Mouse (Mus musculus) MEL (cell line): ENCODE data around the gene Hist2h2ac.

ENCODE experiments used
- CTCF ChIP-seq, 3 experiments: IDR thresholded peaks in 2 of 3; conservative IDR thresholded peaks in 1 of 3; 2 replicates each; pipeline ENCODE4 v1.5.1; 2011 to 2012; ENCODE audit warnings: low read length in 3 of 3, low read depth in 2 of 3, mild to moderate bottlenecking in 2 of 3, improper control_type of control experiment in 1 of 3, inconsistent platforms in 1 of 3, mixed read lengths in 1 of 3, moderate library complexity in 1 of 3; ENCODE audit not compliant: control insufficient read depth in 1 of 3, insufficient read depth in 1 of 3, poor library complexity in 1 of 3, severe bottlenecking in 1 of 3
- E2F4 ChIP-seq: IDR thresholded peaks from 2 replicates; pipeline ENCODE4 v1.6.1; 2011; ENCODE audit warnings: low read depth, low read length, improper control_type of control experiment, borderline replicate concordance
- EP300 ChIP-seq, 2 experiments: IDR thresholded peaks; 2 replicates each; pipeline ENCODE4 v1.6.1; 2011; ENCODE audit warnings: improper control_type of control experiment in 2 of 2, low read length in 2 of 2, low read depth in 1 of 2, mild to moderate bottlenecking in 1 of 2
- NRF1 ChIP-seq: IDR thresholded peaks from 2 replicates; pipeline ENCODE4 v1.6.1; 2014; ENCODE audit warnings: low read depth, mild to moderate bottlenecking, inconsistent platforms, low read length, improper control_type of control experiment, moderate library complexity; ENCODE audit not compliant: poor library complexity, insufficient read depth, severe bottlenecking
- POLR2A ChIP-seq, 2 experiments: IDR thresholded peaks; 2 replicates each; pipeline ENCODE4 v1.6.1; 2011 to 2012; ENCODE audit warnings: low read length in 2 of 2, mild to moderate bottlenecking in 2 of 2, control low read depth in 1 of 2, improper control_type of control experiment in 1 of 2, low read depth in 1 of 2, moderate library complexity in 1 of 2; ENCODE audit not compliant: control insufficient read depth in 1 of 2, insufficient read depth in 1 of 2, poor library complexity in 1 of 2
- POLR2AphosphoS5 ChIP-seq: IDR thresholded peaks from 2 replicates; pipeline ENCODE4 v1.6.1; 2012; ENCODE audit warnings: low read depth, borderline replicate concordance, mild to moderate bottlenecking, inconsistent platforms, low read length, moderate library complexity, mixed read lengths
- SIN3A ChIP-seq: IDR thresholded peaks from 2 replicates; pipeline ENCODE4 v1.6.1; 2012; ENCODE audit warnings: low read length, improper control_type of control experiment, inconsistent platforms
- SMC3 ChIP-seq: IDR thresholded peaks from 2 replicates; pipeline ENCODE4 v1.6.1; 2011; ENCODE audit warnings: low read depth, low read length, improper control_type of control experiment
- TAL1 ChIP-seq: IDR thresholded peaks from 2 replicates; pipeline ENCODE4 v1.6.1; 2012; ENCODE audit warnings: mild to moderate bottlenecking, inconsistent platforms, low read length, moderate library complexity, mixed read lengths
- TBP ChIP-seq: IDR thresholded peaks from 2 replicates; pipeline ENCODE4 v1.8.0; 2011; ENCODE audit warnings: low read depth, low read length, improper control_type of control experiment
- TCF12 ChIP-seq: IDR thresholded peaks from 2 replicates; pipeline ENCODE4 v1.6.1; 2014; ENCODE audit warnings: low read depth, mild to moderate bottlenecking, inconsistent platforms, low read length, improper control_type of control experiment, moderate library complexity
- USF2 ChIP-seq, 2 experiments: IDR thresholded peaks; 2 replicates each; pipeline ENCODE4 v1.6.1; 2011 to 2012; ENCODE audit warnings: improper control_type of control experiment in 2 of 2, low read length in 2 of 2, borderline replicate concordance in 1 of 2, inconsistent platforms in 1 of 2, low read depth in 1 of 2, mild to moderate bottlenecking in 1 of 2; ENCODE audit not compliant: insufficient read depth in 1 of 2
- ZC3H11A ChIP-seq: IDR thresholded peaks from 2 replicates; pipeline ENCODE4 v1.6.1; 2012; ENCODE audit warnings: low read depth, mild to moderate bottlenecking, inconsistent platforms, low read length, improper control_type of control experiment

GRCm38 (mm10) chr3:96199731-96200130 is 20.9 kb downstream of the Hist2h2ac start:
- no peak for TF ChIP-seq CTCF (IDR thresholded peaks at IDR 0.05 in 2 of 3, conservative IDR thresholded peaks at IDR 0.05 in 1 of 3; ENCODE audit: control insufficient read depth in 1 of 3, insufficient read depth in 1 of 3, low read depth in 2 of 3, low read length in 3 of 3, poor library complexity in 1 of 3, severe bottlenecking in 1 of 3)
- TF ChIP-seq USF2 (IDR thresholded peaks at IDR 0.05; ENCODE audit: borderline replicate concordance in 1 of 2, insufficient read depth in 1 of 2, low read depth in 1 of 2, low read length in 2 of 2), result no peak
- TF ChIP-seq ZC3H11A, result no peak
- no peak for TF ChIP-seq TAL1
- TF ChIP-seq EP300 (IDR thresholded peaks at IDR 0.05; ENCODE audit: low read depth in 1 of 2, low read length in 2 of 2), result peak in 1 of 2 experiments; percentile 23; a peak in 2 of 4 replicates
- no peak for TF ChIP-seq SMC3
- TF ChIP-seq E2F4, result no peak
- TF ChIP-seq TBP, result no peak
- TF ChIP-seq POLR2AphosphoS5, result no peak
- no peak for TF ChIP-seq SIN3A
- TF ChIP-seq POLR2A (IDR thresholded peaks at IDR 0.05; ENCODE audit: control insufficient read depth in 1 of 2, insufficient read depth in 1 of 2, low read depth in 1 of 2, low read length in 2 of 2, poor library complexity in 1 of 2), result no peak
- no peak for TF ChIP-seq NRF1
- TF ChIP-seq TCF12, result no peak
